Mouse (Mus musculus) CH12.LX (cell line): ENCODE results near the gene Mttp. TPM values are rescaled to one million over a fixed set of nuclear protein-coding genes. Genes with fewer than 3 reads are reported as not detected.
A peak's percentile ranks its signal among the peaks of the same experiment; 100 is the strongest.

Experiments used
- DNase-seq: peaks from one replicate; pipeline ENCODE4 v3.0.0-alpha.2; 2013; ENCODE audit errors: extremely low read depth
- H3K27ac ChIP-seq: 2 replicates; pipeline ENCODE4 v1.5.1; 2012; ENCODE audit warnings: low read depth, mild to moderate bottlenecking, control low read depth, moderate library complexity; ENCODE audit not compliant: insufficient read depth
- H3K27me3 ChIP-seq: replicated peaks from 2 replicates; pipeline ENCODE3; 2012; ENCODE audit warnings: inconsistent platforms
- H3K36me3 ChIP-seq, 2 experiments: replicated peaks in 1 of 2; 2 replicates each; pipeline versions ENCODE3 to v1.6.1; 2012; ENCODE audit warnings: inconsistent platforms in 1 of 2, low read length in 1 of 2, mild to moderate bottlenecking in 1 of 2, mixed read lengths in 1 of 2, moderate library complexity in 1 of 2; ENCODE audit not compliant: control insufficient read depth in 1 of 2, insufficient read depth in 1 of 2
- H3K4me1 ChIP-seq, 2 experiments: 2 replicates each; pipeline ENCODE4 v1.6.1; 2012; ENCODE audit warnings: inconsistent platforms in 1 of 2, moderate library complexity in 1 of 2; ENCODE audit not compliant: insufficient read depth in 2 of 2, control insufficient read depth in 1 of 2
- H3K4me2 ChIP-seq: 2 replicates; pipeline ENCODE4 v1.6.1; 2012; ENCODE audit warnings: low read depth, mild to moderate bottlenecking, control low read depth; ENCODE audit not compliant: poor library complexity, insufficient read depth, severe bottlenecking
- H3K4me3 ChIP-seq, 3 experiments: fragments of 150-350 bp in 1 of 3; sonication (generic) in 1 of 3; replicated peaks in 1 of 3; 2 replicates each; pipeline versions ENCODE3 to v1.5.1; 2011 to 2012; ENCODE audit warnings: low read depth in 2 of 3, low read length in 2 of 3, mild to moderate bottlenecking in 2 of 3, moderate library complexity in 2 of 3, control low read depth in 1 of 3, improper control_type of control experiment in 1 of 3, inconsistent platforms in 1 of 3, mixed read lengths in 1 of 3; ENCODE audit not compliant: poor library complexity in 1 of 3
- H3K79me2 ChIP-seq: replicated peaks from 2 replicates; pipeline ENCODE4 v1.6.1; 2012; ENCODE audit warnings: mild to moderate bottlenecking, moderate library complexity; ENCODE audit not compliant: control insufficient read depth, poor library complexity, insufficient read depth, severe bottlenecking; ENCODE audit errors: extremely low read depth
- H3K9ac ChIP-seq: 2 replicates; pipeline ENCODE4 v1.6.1; 2012; ENCODE audit warnings: low read depth, mild to moderate bottlenecking, control low read depth, moderate library complexity; ENCODE audit not compliant: insufficient read depth
- H3K9me3 ChIP-seq: replicated peaks from 2 replicates; pipeline ENCODE3; 2012; ENCODE audit warnings: low read length, inconsistent platforms, mixed read lengths
- BHLHE40 ChIP-seq: IDR thresholded peaks from 2 replicates; pipeline ENCODE4 v1.6.1; 2011; ENCODE audit warnings: mild to moderate bottlenecking, low read depth, low read length, improper control_type of control experiment
- CHD1 ChIP-seq: IDR thresholded peaks from 2 replicates; pipeline ENCODE4 v1.6.1; 2012; ENCODE audit warnings: low read depth, low read length, improper control_type of control experiment, inconsistent platforms
- CHD2 ChIP-seq: IDR thresholded peaks from 2 replicates; pipeline ENCODE4 v1.6.1; 2011; ENCODE audit warnings: low read length, improper control_type of control experiment
- JUN ChIP-seq: IDR thresholded peaks from 2 replicates; pipeline ENCODE4 v1.6.1; 2011; ENCODE audit warnings: low read depth, mild to moderate bottlenecking, low read length, improper control_type of control experiment, moderate library complexity; ENCODE audit not compliant: insufficient read depth
- MAX ChIP-seq: IDR thresholded peaks from 2 replicates; pipeline ENCODE4 v1.6.1; 2011; ENCODE audit warnings: low read length, improper control_type of control experiment
- MAZ ChIP-seq: IDR thresholded peaks from 2 replicates; pipeline ENCODE4 v1.6.1; 2012; ENCODE audit warnings: low read depth, mild to moderate bottlenecking, inconsistent platforms, low read length, improper control_type of control experiment, moderate library complexity
- MXI1 ChIP-seq: IDR thresholded peaks from 2 replicates; pipeline ENCODE4 v1.6.1; 2011; ENCODE audit warnings: mild to moderate bottlenecking, low read depth, low read length, improper control_type of control experiment
- MYC ChIP-seq: IDR thresholded peaks from 2 replicates; pipeline ENCODE4 v1.6.1; 2011; ENCODE audit warnings: low read depth, mild to moderate bottlenecking, improper control_type of control experiment, low read length
- POLR2AphosphoS2 ChIP-seq: IDR thresholded peaks from 2 replicates; pipeline ENCODE4 v1.6.1; 2011; ENCODE audit warnings: low read depth, low read length, improper control_type of control experiment
- RCOR1 ChIP-seq: conservative IDR thresholded peaks from 2 replicates; pipeline ENCODE4 v1.6.1; 2012; ENCODE audit warnings: low read depth, mild to moderate bottlenecking, inconsistent platforms, low read length, improper control_type of control experiment
- SMC3 ChIP-seq: IDR thresholded peaks from 2 replicates; pipeline ENCODE4 v1.6.1; 2011; ENCODE audit warnings: low read depth, low read length, improper control_type of control experiment
- TCF12 ChIP-seq: IDR thresholded peaks from 2 replicates; pipeline ENCODE4 v1.6.1; 2014; ENCODE audit warnings: low read depth, mild to moderate bottlenecking, inconsistent platforms, low read length, improper control_type of control experiment
- ZNF384 ChIP-seq: IDR thresholded peaks from 2 replicates; pipeline ENCODE4 v1.6.1; 2012; ENCODE audit warnings: low read depth, low read length, improper control_type of control experiment, inconsistent platforms
- dilution Hi-C: fragments of 300-500 bp; cut with MboI; formaldehyde crosslinking; loops from 2 replicates; pipeline ENCODE4 v1.14.3; 2020; ENCODE audit warnings: low sequenced_read_pairs; ENCODE audit not compliant: extremely low pct_unique_long_range_greater_than_20kb, extremely low pct_ligation_motif_present
- in situ Hi-C: fragments of 300-500 bp; cut with MboI; formaldehyde crosslinking; loops from 3 replicates; pipeline ENCODE4 v1.14.3; 2019; ENCODE audit warnings: low sequenced_read_pairs, low pct_ligation_motif_present, low pct_unique_long_range_greater_than_20kb, mixed read lengths
- polyA plus RNA-seq: library from polyadenylated mRNA; unstranded; fragments of >175 nt; gene quantifications from 2 replicates; pipeline ENCODE4 v1.2.1, GENCODE M21; 2012; ENCODE audit warnings: low read depth; ENCODE audit not compliant: insufficient read length
- total RNA-seq, 2 experiments: library from RNA; depleted of rRNA; stranded (reverse); fragments of 300-350 nt in 1 of 2; fragments of >200 nt in 1 of 2; gene quantifications; 2 replicates each; pipeline ENCODE4 v1.2.3; 2012 to 2014

Gene Mttp
- total and polyA plus RNA-seq, 3 experiments: 4.5 to 6.3 (median 5.9) TPM

DNA sequence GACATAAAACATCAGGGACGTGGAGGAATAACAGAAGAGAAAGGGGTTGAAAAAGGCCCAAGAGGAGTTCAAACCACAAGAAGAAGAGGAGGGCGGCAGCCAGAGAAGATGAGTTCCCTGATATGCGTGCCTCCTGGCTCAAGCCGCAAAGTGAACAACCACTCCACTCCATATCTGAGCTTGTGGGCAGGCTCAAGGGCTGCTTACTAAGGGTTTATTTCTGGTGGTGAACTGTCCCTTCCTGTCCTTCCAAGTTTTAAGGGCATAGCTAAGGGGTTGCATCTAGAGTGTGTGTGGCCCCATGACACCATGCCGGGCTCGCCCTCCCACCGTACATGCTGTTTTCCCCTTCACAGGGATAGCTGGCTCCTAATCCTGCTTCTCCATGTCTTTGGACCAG, 84.3 kb downstream of the Mttp start:
- Histone ChIP-seq H3K9me3 (no peaks in the 10 kb centered on the region), H3K36me3 (no peaks in the 10 kb centered on the region), H3K9ac (no peak overlapping the region), H3K4me1 (peaks cover 21 to 53% of the 10 kb centered on the region in 2 experiments), H3K79me2 (no peaks in the 10 kb centered on the region), H3K27me3 (peaks cover 7% of the 10 kb centered on the region), H3K4me3 (no peak overlapping the region), H3K27ac (no peak overlapping the region), H3K4me2 (no peak overlapping the region)
- no peak for DNase-seq
- TF ChIP-seq RCOR1: no peak
- TF ChIP-seq ZNF384: no peak
- in situ Hi-C loops: no loop called here
- dilution Hi-C loops: no loop called here

DNA sequence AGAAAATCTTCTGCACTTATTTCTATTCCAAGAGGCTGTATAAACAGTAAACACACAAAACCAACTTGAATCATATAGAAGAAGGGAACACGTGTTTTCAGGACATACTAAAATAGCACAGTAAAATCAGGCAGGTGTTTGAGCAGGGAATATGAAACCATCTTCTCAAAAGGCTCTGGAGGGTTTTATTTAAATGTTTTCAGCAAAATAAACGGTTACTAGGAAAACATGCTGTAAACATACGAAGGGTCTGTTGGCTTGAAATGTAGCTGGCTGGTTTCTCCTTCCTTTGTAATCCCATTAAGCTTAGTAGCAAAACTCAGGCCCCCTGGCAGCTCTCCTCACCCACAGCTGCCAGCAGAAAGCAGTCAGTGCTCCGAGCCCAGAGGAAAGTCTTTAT, 86.5 kb downstream of the Mttp start:
- H3K27ac ChIP-seq: no peak overlapping the region
- no peaks in the 10 kb centered on the region for H3K79me2 ChIP-seq
- TF ChIP-seq MAX (peak; percentile 77; the same call in 1 of the 2 replicates), MXI1 (no peak), TCF12 (no peak), CHD1 (no peak), CHD2 (no peak), JUN (no peak), BHLHE40 (0 out of 2 replicates have a peak, but pooled peaks have one; percentile 13), MYC (0 out of 2 replicates have a peak, but pooled peaks have one; percentile 25), POLR2AphosphoS2 (no peak)
- H3K9me3 ChIP-seq: no peaks in the 10 kb centered on the region
- H3K27me3 ChIP-seq: no peaks in the 10 kb centered on the region
- H3K4me1 ChIP-seq: peaks cover 7 to 42% of the 10 kb centered on the region in 2 experiments
- H3K4me2 ChIP-seq: no peak overlapping the region
- DNase-seq: no peak
- no peak overlapping the region for H3K9ac ChIP-seq
- no peak overlapping the region for H3K4me3 ChIP-seq
- dilution Hi-C loops (no loop called here), in situ Hi-C loops (no loop called here)
- no peaks in the 10 kb centered on the region for H3K36me3 ChIP-seq

DNA sequence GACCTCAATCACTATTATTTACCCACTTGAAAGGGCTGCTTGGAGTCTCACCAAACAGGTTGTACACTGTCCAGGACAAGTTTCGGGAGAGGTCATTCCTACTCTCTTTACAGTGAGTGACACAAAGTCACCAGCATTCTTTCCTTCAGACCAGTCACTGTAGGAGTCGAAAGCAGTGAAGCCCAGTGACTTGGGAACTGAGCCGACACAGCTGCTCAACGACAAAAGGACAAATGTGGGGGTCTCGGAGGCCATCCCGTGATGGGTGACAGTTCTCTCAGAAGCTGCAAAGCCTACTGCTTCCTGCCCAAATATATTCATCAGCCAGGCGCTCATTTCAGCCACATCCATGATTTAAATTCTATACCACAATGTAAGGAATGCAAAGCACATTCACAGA, 87.8 kb downstream of the Mttp start:
- Histone ChIP-seq H3K4me2 (no peak overlapping the region), H3K4me3 (no peak overlapping the region), H3K79me2 (no peaks in the 10 kb centered on the region), H3K4me1 (peaks cover 5 to 35% of the 10 kb centered on the region in 2 experiments), H3K36me3 (no peaks in the 10 kb centered on the region), H3K9me3 (no peaks in the 10 kb centered on the region), H3K9ac (no peak overlapping the region), H3K27ac (no peak overlapping the region), H3K27me3 (no peaks in the 10 kb centered on the region)
- dilution Hi-C loops: no loop called here
- in situ Hi-C loops: no loop called here
- no peak for TF ChIP-seq SMC3
- no peak for TF ChIP-seq MAZ
- no peak for TF ChIP-seq ZNF384
- TF ChIP-seq CHD1: no peak
- no peak for TF ChIP-seq BHLHE40
- no peak for DNase-seq
